26 mouse cellular contexts compared by ENCODE assay signal in the genomic region with DNA sequence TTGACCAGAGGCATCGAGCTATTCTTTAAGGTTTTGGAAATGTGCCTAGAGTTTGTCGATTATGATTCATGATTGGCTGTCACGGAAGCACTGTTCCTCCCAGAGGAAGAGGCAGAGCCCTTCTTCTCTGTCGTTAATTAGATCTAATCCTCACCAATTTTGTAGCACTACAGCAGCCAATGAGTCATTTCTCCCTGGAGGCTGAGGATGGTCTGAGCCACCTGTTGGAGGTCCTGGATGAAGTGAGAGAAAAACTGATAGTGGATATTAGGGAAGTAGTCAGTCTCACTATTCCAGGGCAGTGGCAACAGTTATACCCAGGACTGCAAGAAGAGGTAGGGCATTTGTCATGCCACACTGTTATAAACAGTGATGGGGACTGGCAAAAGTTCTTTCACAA.
DNase-seq lines count a peak whose midpoint lies in the region; ATAC-seq and TF ChIP-seq lines count a peak whose summit lies in the region.
"Had no signal": no experiment of that assay in that cellular context is flagged by ENCODE, and none has a peak within 500 bp of the region (broad histone marks: within the 10 kb centered on the region; RNA-seq: fewer than 3 reads in every experiment).

No protein-coding gene starts in this region.

- no peak for TF ChIP-seq EP300 in liver, postnatal 0 days (IDR thresholded peaks at IDR 0.05; ENCODE audit: low read depth)

- peak overlapping the region; percentile 50; the same call in 1 of the 2 replicates for H3K4me2 ChIP-seq in liver, embryonic 13.5 days
- no peak overlapping the region for H3K4me2 ChIP-seq in liver, postnatal 0 days (ENCODE audit: low read depth, low read length)
- H3K4me2 ChIP-seq: embryonic facial prominence, embryonic 12.5 days; embryonic facial prominence, embryonic 15.5 days; heart, embryonic 13.5 days; hindbrain, embryonic 13.5 days; intestine, embryonic 15.5 days had no signal

- no peak for TF ChIP-seq CTCF in liver, postnatal 0 days (IDR thresholded peaks at IDR 0.05; ENCODE audit: low read depth)
- TF ChIP-seq CTCF in C2C12 (IDR thresholded peaks at IDR 0.05; ENCODE audit: control insufficient read depth, insufficient read depth, insufficient read length): no peak

- no peaks in the 10 kb centered on the region for H3K9me3 ChIP-seq in liver, embryonic 13.5 days (replicated peaks)
- H3K9me3 ChIP-seq in liver, postnatal 0 days (ENCODE audit: low read length): no peaks in the 10 kb centered on the region
- H3K9me3 ChIP-seq: embryonic facial prominence, embryonic 12.5 days; embryonic facial prominence, embryonic 15.5 days; G1E; heart, embryonic 10.5 days; heart, embryonic 13.5 days; hindbrain, embryonic 13.5 days; intestine, embryonic 15.5 days had no signal

- H3K36me3 ChIP-seq in liver, embryonic 13.5 days: no peaks in the 10 kb centered on the region
- H3K36me3 ChIP-seq in liver, postnatal 0 days (replicated peaks; ENCODE audit: insufficient read depth, low read length): no peaks in the 10 kb centered on the region
- no peaks in the 10 kb centered on the region for H3K36me3 ChIP-seq in C2C12 (ENCODE audit: control insufficient read depth, insufficient read depth)
- H3K36me3 ChIP-seq: embryonic facial prominence, embryonic 12.5 days; embryonic facial prominence, embryonic 15.5 days; G1E; heart, embryonic 10.5 days; heart, embryonic 13.5 days; hindbrain, embryonic 13.5 days; intestine, embryonic 15.5 days had no signal

- DNase-seq in liver, embryonic 13.5 days: no peak
- no peak for DNase-seq in liver, postnatal 0 days
- DNase-seq in brain, adult 2 months (ENCODE audit: low read depth, low spot score): peak; percentile 7
- no peak for DNase-seq in cerebellum, adult 9-11 months
- no peak for DNase-seq in adrenal gland, postnatal 4 days (ENCODE audit: low spot score in 2 of 2)
- DNase-seq: adrenal gland, adult 2 months; adrenal gland, postnatal 14 days; cerebellum, adult 18-20 months; cerebellum, adult 9-10 months; cerebellum, postnatal 25 days; forebrain, postnatal 0 days; gastrocnemius, adult 2 months; gastrocnemius, postnatal 14 days; heart, adult 2 months; heart, postnatal 14 days had no signal

- 61% methylated on average over 4 of the region's 4 CpGs for WGBS in liver, embryonic 13.5 days (ENCODE audit: insufficient replicate concordance)
- WGBS in liver, postnatal 0 days (ENCODE audit: insufficient replicate concordance): 58% methylated on average over 4 of the region's 4 CpGs

- H3K27ac ChIP-seq in liver, embryonic 13.5 days: peak overlapping the region; percentile 80
- no peak overlapping the region for H3K27ac ChIP-seq in liver, postnatal 0 days (ENCODE audit: low read depth)
- H3K27ac ChIP-seq: embryonic facial prominence, embryonic 12.5 days; embryonic facial prominence, embryonic 15.5 days; gastrocnemius, adult 2 months; heart, adult 2 months; heart, embryonic 10.5 days; heart, embryonic 13.5 days; hindbrain, embryonic 13.5 days; intestine, embryonic 15.5 days had no signal

- ATAC-seq in liver, embryonic 13.5 days (ENCODE audit: low read depth): no peak
- no peak for ATAC-seq in liver, postnatal 0 days
- ATAC-seq: forebrain, embryonic 14.5 days; forebrain, postnatal 0 days; hindbrain, embryonic 16.5 days; intestine, embryonic 15.5 days had no signal

- H3K9ac ChIP-seq in liver, embryonic 13.5 days: no peak overlapping the region
- H3K9ac ChIP-seq in liver, postnatal 0 days (replicated peaks): no peak overlapping the region
- H3K9ac ChIP-seq: embryonic facial prominence, embryonic 12.5 days; embryonic facial prominence, embryonic 15.5 days; forebrain, postnatal 0 days; heart, embryonic 13.5 days; hindbrain, embryonic 13.5 days; intestine, embryonic 15.5 days had no signal

- H3K4me1 ChIP-seq in liver, embryonic 13.5 days (replicated peaks): peaks cover 57% of the 10 kb centered on the region
- no peaks in the 10 kb centered on the region; the same call in 1 of the 2 replicates for H3K4me1 ChIP-seq in liver, postnatal 0 days (ENCODE audit: insufficient read depth)
- H3K4me1 ChIP-seq: embryonic facial prominence, embryonic 12.5 days; embryonic facial prominence, embryonic 15.5 days; heart, embryonic 10.5 days; heart, embryonic 13.5 days; hindbrain, embryonic 13.5 days; intestine, embryonic 15.5 days had no signal

- H3K79me2 ChIP-seq in C2C12 (ENCODE audit: control insufficient read depth, insufficient read depth): no peaks in the 10 kb centered on the region

- no peak overlapping the region for H3K4me3 ChIP-seq in liver, embryonic 13.5 days (replicated peaks)
- H3K4me3 ChIP-seq in liver, postnatal 0 days (ENCODE audit: low read depth, low read length): no peak overlapping the region
- no peak overlapping the region for H3K4me3 ChIP-seq in C2C12 (ENCODE audit: insufficient read depth, poor library complexity, severe bottlenecking)
- H3K4me3 ChIP-seq: embryonic facial prominence, embryonic 12.5 days; embryonic facial prominence, embryonic 15.5 days; gastrocnemius, adult 2 months; heart, adult 2 months; heart, embryonic 10.5 days; heart, embryonic 13.5 days; hindbrain, embryonic 13.5 days; intestine, embryonic 15.5 days had no signal

- H3ac ChIP-seq in C2C12 (ENCODE audit: control insufficient read depth, insufficient read length, low read depth): no peak overlapping the region

- no peaks in the 10 kb centered on the region for H3K79me3 ChIP-seq in C2C12 (ENCODE audit: low read depth)

- H3K27me3 ChIP-seq in liver, embryonic 13.5 days: no peaks in the 10 kb centered on the region
- no peaks in the 10 kb centered on the region for H3K27me3 ChIP-seq in liver, postnatal 0 days (ENCODE audit: insufficient read depth, low read length)
- H3K27me3 ChIP-seq in C2C12 (ENCODE audit: control insufficient read depth, insufficient read depth, insufficient read length): no peaks in the 10 kb centered on the region
- H3K27me3 ChIP-seq: CH12.LX; embryonic facial prominence, embryonic 12.5 days; embryonic facial prominence, embryonic 15.5 days; heart, embryonic 13.5 days; hindbrain, embryonic 13.5 days; intestine, embryonic 15.5 days had no signal

TF ChIP-seq in C2C12, 6 proteins besides CTCF, POLR2A, EP300 and RAD21:
- no peak for TF ChIP-seq MAX (IDR thresholded peaks at IDR 0.05)
- peak; percentile 72 for TF ChIP-seq MYOD1 (IDR thresholded peaks at IDR 0.05; ENCODE audit: control insufficient read depth, insufficient read length, low read depth)
